19 mouse cellular contexts compared by ENCODE assay signal in genomic region chr19:14883707-14884421, GRCm38 (mm10).
A peak's percentile ranks its signal among the peaks of the same experiment; 100 is the strongest.
DNase-seq lines count a peak whose midpoint lies in the region; ATAC-seq and TF ChIP-seq lines count a peak whose summit lies in the region.
"Had no signal": no experiment of that assay in that cellular context is flagged by ENCODE, and none has a peak within 500 bp of the region (broad histone marks: within the 10 kb centered on the region; RNA-seq: fewer than 3 reads in every experiment).

No protein-coding gene starts in this region.

- no peak overlapping the region for H3K4me3 ChIP-seq in intestine, embryonic 14.5 days (ENCODE audit: low read depth, low read length)
- no peak overlapping the region for H3K4me3 ChIP-seq in intestine, embryonic 16.5 days (ENCODE audit: low read length)
- H3K4me3 ChIP-seq in forebrain, embryonic 10.5 days: no peak overlapping the region
- H3K4me3 ChIP-seq in forebrain, embryonic 15.5 days: no peak overlapping the region
- no peak overlapping the region for H3K4me3 ChIP-seq in hindbrain, postnatal 0 days (ENCODE audit: low read length)
- H3K4me3 ChIP-seq in gastrocnemius, adult 2 months: no peak overlapping the region
- H3K4me3 ChIP-seq: limb, embryonic 15.5 days; lung, embryonic 15.5 days; stomach, embryonic 15.5 days had no signal

- DNase-seq in intestine, embryonic 14.5 days (ENCODE audit: low spot score): peak; percentile 46
- DNase-seq in forebrain, embryonic 10.5 days (ENCODE audit: extremely low spot score, low spot score): no peak
- peak; percentile 29 for DNase-seq in hindbrain, postnatal 0 days (ENCODE audit: low spot score)
- no peak for DNase-seq in gastrocnemius, adult 2 months
- DNase-seq in right cerebral cortex, postnatal 36 days (ENCODE audit: low spot score in 2 of 2): no peak
- DNase-seq: adrenal gland, adult 8-10 months; cerebellum, postnatal 25 days; gastrocnemius, postnatal 10 days; kidney, postnatal 4 days; right cerebral cortex, postnatal 4 days had no signal

- WGBS in intestine, embryonic 14.5 days: 33% methylated on average over 8 of the region's 8 CpGs
- WGBS in intestine, embryonic 16.5 days: 37% methylated on average over 8 of the region's 8 CpGs
- WGBS in forebrain, embryonic 10.5 days: 51% methylated on average over 8 of the region's 8 CpGs
- WGBS in forebrain, embryonic 15.5 days: 17% methylated on average over 8 of the region's 8 CpGs
- 20% methylated on average over 8 of the region's 8 CpGs for WGBS in hindbrain, postnatal 0 days

- no peaks in the 10 kb centered on the region for H3K9me3 ChIP-seq in intestine, embryonic 14.5 days (ENCODE audit: control insufficient read depth, low read length)
- H3K9me3 ChIP-seq in intestine, embryonic 16.5 days (ENCODE audit: control insufficient read depth, low read length): no peaks in the 10 kb centered on the region
- H3K9me3 ChIP-seq in forebrain, embryonic 10.5 days: no peaks in the 10 kb centered on the region
- H3K9me3 ChIP-seq in forebrain, embryonic 15.5 days: no peaks in the 10 kb centered on the region
- no peaks in the 10 kb centered on the region for H3K9me3 ChIP-seq in hindbrain, postnatal 0 days (ENCODE audit: low read length)
- H3K9me3 ChIP-seq: limb, embryonic 15.5 days; lung, embryonic 15.5 days; stomach, embryonic 15.5 days had no signal

- H3K9ac ChIP-seq in intestine, embryonic 14.5 days (ENCODE audit: low read length): no peak overlapping the region
- no peak overlapping the region for H3K9ac ChIP-seq in intestine, embryonic 16.5 days (ENCODE audit: low read depth, low read length)
- H3K9ac ChIP-seq in forebrain, embryonic 15.5 days (replicated peaks): no peak overlapping the region
- H3K9ac ChIP-seq in hindbrain, postnatal 0 days (replicated peaks; ENCODE audit: low read length): no peak overlapping the region
- H3K9ac ChIP-seq: limb, embryonic 15.5 days; lung, embryonic 15.5 days; stomach, embryonic 15.5 days had no signal

- H3K4me2 ChIP-seq in intestine, embryonic 14.5 days (ENCODE audit: low read length): no peak overlapping the region
- H3K4me2 ChIP-seq in intestine, embryonic 16.5 days (ENCODE audit: low read depth, low read length): no peak overlapping the region
- peak overlapping the region; percentile 7; the same call in 1 of the 2 replicates for H3K4me2 ChIP-seq in forebrain, embryonic 15.5 days (replicated peaks)
- H3K4me2 ChIP-seq in hindbrain, postnatal 0 days (ENCODE audit: low read depth, low read length): no peak overlapping the region
- H3K4me2 ChIP-seq: heart, embryonic 11.5 days; limb, embryonic 15.5 days; lung, embryonic 15.5 days; stomach, embryonic 15.5 days had no signal

- TF ChIP-seq CTCF in hindbrain, postnatal 0 days (IDR thresholded peaks at IDR 0.05; ENCODE audit: low read depth): no peak
- no peak for TF ChIP-seq CTCF in gastrocnemius, adult 2 months (IDR thresholded peaks at IDR 0.05)

- intact Hi-C loops in gastrocnemius, adult 2 months (cut with DNase I): no loop called here

- H3K36me3 ChIP-seq in intestine, embryonic 14.5 days (ENCODE audit: control insufficient read depth, insufficient read depth, low read length): no peaks in the 10 kb centered on the region
- no peaks in the 10 kb centered on the region for H3K36me3 ChIP-seq in intestine, embryonic 16.5 days (ENCODE audit: control insufficient read depth, insufficient read depth, low read length)
- no peaks in the 10 kb centered on the region for H3K36me3 ChIP-seq in forebrain, embryonic 10.5 days (replicated peaks)
- H3K36me3 ChIP-seq in forebrain, embryonic 15.5 days: no peaks in the 10 kb centered on the region
- H3K36me3 ChIP-seq in hindbrain, postnatal 0 days (ENCODE audit: insufficient read depth, low read length): no peaks in the 10 kb centered on the region
- H3K36me3 ChIP-seq: limb, embryonic 15.5 days; lung, embryonic 15.5 days; stomach, embryonic 15.5 days had no signal

- H3K27me3 ChIP-seq in intestine, embryonic 14.5 days (replicated peaks; ENCODE audit: control insufficient read depth, insufficient read depth, low read length): no peaks in the 10 kb centered on the region
- H3K27me3 ChIP-seq in intestine, embryonic 16.5 days (replicated peaks; ENCODE audit: control insufficient read depth, insufficient read depth, low read length): no peaks in the 10 kb centered on the region
- H3K27me3 ChIP-seq in forebrain, embryonic 10.5 days (ENCODE audit: poor library complexity, severe bottlenecking): peaks cover 69% of the 10 kb centered on the region
- peaks cover 6% of the 10 kb centered on the region for H3K27me3 ChIP-seq in forebrain, embryonic 15.5 days
- H3K27me3 ChIP-seq in hindbrain, postnatal 0 days (ENCODE audit: insufficient read depth, low read length): no peaks in the 10 kb centered on the region; the same call in 1 of the 2 replicates
- H3K27me3 ChIP-seq: CH12.LX; lung, embryonic 15.5 days had no signal

- no peak overlapping the region for H3K27ac ChIP-seq in intestine, embryonic 14.5 days (ENCODE audit: low read depth)
- H3K27ac ChIP-seq in intestine, embryonic 16.5 days (ENCODE audit: low read length): no peak overlapping the region
- 0 out of 2 replicates have a peak overlapping the region, but pooled peaks have one; percentile 26 for H3K27ac ChIP-seq in forebrain, embryonic 10.5 days
- H3K27ac ChIP-seq in forebrain, embryonic 15.5 days (replicated peaks): 0 out of 2 replicates have a peak overlapping the region, but pooled peaks have one; percentile 7
- H3K27ac ChIP-seq in hindbrain, postnatal 0 days: no peak overlapping the region
- H3K27ac ChIP-seq in gastrocnemius, adult 2 months: no peak overlapping the region
- H3K27ac ChIP-seq: limb, embryonic 15.5 days; lung, embryonic 15.5 days; stomach, embryonic 15.5 days had no signal

- H3K4me1 ChIP-seq in intestine, embryonic 14.5 days (replicated peaks; ENCODE audit: control insufficient read depth, insufficient read depth, low read length): 0 out of 2 replicates have a peak, but pooled peaks cover 3% of the 10 kb centered on the region
- H3K4me1 ChIP-seq in intestine, embryonic 16.5 days (ENCODE audit: control insufficient read depth, insufficient read depth, low read length): no peaks in the 10 kb centered on the region
- peaks cover 26% of the 10 kb centered on the region for H3K4me1 ChIP-seq in forebrain, embryonic 10.5 days
- peaks cover 15% of the 10 kb centered on the region for H3K4me1 ChIP-seq in forebrain, embryonic 15.5 days
- H3K4me1 ChIP-seq in hindbrain, postnatal 0 days (ENCODE audit: insufficient read depth, low read length): no peaks in the 10 kb centered on the region
- H3K4me1 ChIP-seq: limb, embryonic 15.5 days; lung, embryonic 15.5 days; stomach, embryonic 15.5 days had no signal

- no peak for ATAC-seq in intestine, embryonic 14.5 days (replicated peaks; ENCODE audit: low FRiP score, low TSS enrichment, low read depth)
- no peak for ATAC-seq in intestine, embryonic 16.5 days
- ATAC-seq in forebrain, embryonic 15.5 days (replicated peaks): peak; percentile 78
- ATAC-seq in hindbrain, postnatal 0 days: peak; percentile 55; the same call in 1 of the 2 replicates
- ATAC-seq: inflammation-experienced regulatory T-cells, adult 6 months; Patski had no signal

Comparison
In these comparisons a context has a peak if more than half of its experiments do, and no peak if none do; other contexts are left out.
1. ATAC-seq: peak in forebrain, embryonic 15.5 days (single experiment) and hindbrain, postnatal 0 days (single experiment); none in intestine, embryonic 14.5 days (single experiment) and intestine, embryonic 16.5 days (single experiment).
2. DNase-seq: peak in intestine, embryonic 14.5 days (single experiment) and hindbrain, postnatal 0 days (single experiment); none in forebrain, embryonic 10.5 days (single experiment), gastrocnemius, adult 2 months (single experiment) and right cerebral cortex, postnatal 36 days (0 of 2).
3. H3K27ac ChIP-seq: peak in forebrain, embryonic 10.5 days (single experiment) and forebrain, embryonic 15.5 days (single experiment); none in intestine, embryonic 14.5 days (single experiment), intestine, embryonic 16.5 days (single experiment), hindbrain, postnatal 0 days (single experiment) and gastrocnemius, adult 2 months (single experiment).